Mouse (Mus musculus) heart, embryonic 11.5 days (tissue): ENCODE data around the gene Pmvk. TPM values are rescaled to one million over a fixed set of nuclear protein-coding genes. Genes with fewer than 3 reads are reported as not detected.

Experiments used
- ATAC-seq: fragments of 200-750 bp; cut with Nextera tagmentation; replicated peaks from 2 replicates; pipeline ENCODE4 v1.8.0; 2017; ENCODE audit warnings: moderate library complexity; ENCODE audit not compliant: insufficient number of reproducible peaks, low FRiP score, low TSS enrichment
- H3K27ac ChIP-seq: fragments of 300-500 bp; sonication (generic); 2 replicates; pipeline ENCODE4 v1.5.1; 2014; ENCODE audit warnings: mild to moderate bottlenecking, low read depth, low read length
- H3K27me3 ChIP-seq: fragments of 300-500 bp; sonication (generic); 2 replicates; pipeline ENCODE4 v1.6.1; 2014; ENCODE audit warnings: mild to moderate bottlenecking, low read length, mixed read lengths; ENCODE audit not compliant: control insufficient read depth, insufficient read depth
- H3K36me3 ChIP-seq: fragments of 300-500 bp; sonication (generic); 2 replicates; pipeline ENCODE4 v1.6.1; 2014; ENCODE audit warnings: mild to moderate bottlenecking, low read length, moderate library complexity, mixed read lengths; ENCODE audit not compliant: control insufficient read depth, insufficient read depth
- H3K4me1 ChIP-seq: fragments of 300-500 bp; sonication (generic); 2 replicates; pipeline ENCODE4 v1.6.1; 2014; ENCODE audit warnings: low read length; ENCODE audit not compliant: control insufficient read depth, insufficient read depth
- H3K4me2 ChIP-seq: fragments of 300-500 bp; sonication (generic); 2 replicates; pipeline ENCODE4 v1.6.1; 2014; ENCODE audit warnings: mild to moderate bottlenecking, moderate library complexity
- H3K4me3 ChIP-seq: fragments of 300-500 bp; sonication (generic); 2 replicates; pipeline ENCODE4 v1.5.1; 2014; ENCODE audit warnings: low read depth, low read length
- H3K9ac ChIP-seq: fragments of 300-500 bp; sonication (generic); 2 replicates; pipeline ENCODE4 v1.6.1; 2014; ENCODE audit warnings: mild to moderate bottlenecking, low read depth, low read length, moderate library complexity
- H3K9me3 ChIP-seq: fragments of 300-500 bp; sonication (generic); replicated peaks from 2 replicates; pipeline ENCODE4 v1.6.1; 2016; ENCODE audit warnings: low read length; ENCODE audit not compliant: control insufficient read depth
- WGBS: fragments of 180-500 bp; shearing (Covaris S2); extraction: QIAGEN DNeasy Blood & Tissue Kit; methylation state at CpG from one replicate; pipeline ENCODE4 v1.1.7; 2014; ENCODE audit not compliant: insufficient replicate concordance; 5-methylcytosine and 5-hydroxymethylcytosine counted together
- polyA plus RNA-seq: library from polyadenylated mRNA; unstranded; fragments of >200 nt; fragmentation: Nextera tagmentation; extraction: Ambion mirVana; gene quantifications from 2 replicates; pipeline ENCODE4 v1.2.1, GENCODE M21; 2014

Gene Pmvk
- polyA plus RNA-seq, 1 experiment from 2014 or later = 50.4 TPM

DNA sequence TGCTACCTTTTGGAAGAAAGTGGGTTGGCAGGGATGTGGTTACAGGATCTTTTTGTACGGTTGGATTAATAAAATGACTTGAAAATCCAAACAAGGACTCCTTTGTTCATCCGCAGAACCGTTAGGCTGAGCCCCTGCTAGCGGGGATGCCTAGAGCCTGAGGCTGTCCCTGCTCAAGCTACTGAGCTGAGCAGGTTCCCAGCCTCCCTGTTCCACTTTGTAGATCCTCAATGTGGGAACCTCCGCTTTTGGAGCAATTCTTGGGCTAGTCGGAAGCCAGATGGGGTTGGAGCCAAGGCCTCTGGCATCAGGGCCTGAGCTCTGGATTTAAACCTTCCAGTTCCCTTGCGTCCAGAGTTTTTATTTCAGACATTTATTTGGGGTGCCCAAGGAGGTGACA lies 19.3 kb upstream of the Pmvk start:
- WGBS = 81% methylated on average over 7 of the region's 7 CpGs
- no peak overlapping the region for H3K9ac ChIP-seq
- peaks cover 13% of the 10 kb centered on the region for H3K36me3 ChIP-seq
- no peak overlapping the region for H3K4me2 ChIP-seq
- H3K9me3 ChIP-seq = no peaks in the 10 kb centered on the region
- H3K27ac ChIP-seq = no peak overlapping the region
- no peaks in the 10 kb centered on the region for H3K27me3 ChIP-seq
- H3K4me3 ChIP-seq = no peak overlapping the region
- no peak for ATAC-seq
- H3K4me1 ChIP-seq = peaks cover 21% of the 10 kb centered on the region

DNA sequence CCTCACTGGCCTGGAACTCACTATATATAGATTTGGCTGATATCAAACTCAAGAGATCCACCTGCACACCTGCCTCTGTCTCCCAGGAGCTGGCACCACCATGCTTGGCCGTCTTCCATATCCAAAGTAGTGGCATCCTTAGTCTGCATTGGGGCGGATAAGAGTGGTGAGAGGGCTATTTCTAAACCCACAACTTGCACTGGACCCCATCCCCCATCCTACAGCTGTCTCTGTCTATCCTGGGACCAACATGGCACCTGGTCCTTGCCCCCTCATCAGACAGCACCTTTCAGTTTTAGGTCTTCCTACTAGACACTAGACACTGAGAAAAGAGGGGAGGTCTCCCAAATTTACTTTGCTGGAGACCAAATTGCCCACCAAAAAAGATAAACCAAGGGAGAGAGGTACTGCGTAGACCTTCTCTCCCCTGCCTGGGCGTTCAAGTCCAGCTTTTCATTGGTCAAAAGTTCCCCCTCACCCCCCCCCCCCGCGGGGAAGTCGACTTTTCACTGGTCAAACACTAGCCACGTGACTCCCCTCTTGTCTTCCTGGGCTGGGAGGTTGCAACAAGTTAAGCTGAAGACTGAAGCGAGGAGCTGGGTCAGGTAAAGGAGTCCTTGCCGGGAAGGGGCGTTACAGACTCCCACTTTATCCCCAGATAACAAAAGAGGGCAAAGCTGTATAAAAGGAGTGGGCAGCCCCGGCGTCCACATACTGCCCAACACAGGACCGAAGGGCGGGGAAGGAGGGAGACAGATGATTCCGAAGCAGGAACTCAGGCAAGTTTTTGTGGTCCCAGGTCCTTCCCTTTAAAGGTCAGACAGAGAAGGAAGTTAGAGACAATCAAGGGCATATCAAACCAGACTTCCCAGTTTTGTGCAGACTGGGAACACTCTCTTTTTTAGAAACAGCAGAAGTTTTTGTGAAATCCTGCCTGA lies 17.9 kb upstream of the Pmvk start, which contains the start of gene Pbxip1:
TSS of gene Pbxip1 (plus strand) at position 531 of the 938 bp plus-strand sequence.
- Histone ChIP-seq H3K9me3 (no peaks in the 10 kb centered on the region), H3K4me3 (peak within 1 kb of the TSS; percentile 57), H3K27me3 (no peaks in the 10 kb centered on the region), H3K4me2 (peak within 1 kb of the TSS; percentile 72), H3K27ac (peak within 1 kb of the TSS; percentile 68), H3K36me3 (peaks cover 12% of the 10 kb centered on the region), H3K4me1 (peaks cover 15% of the 10 kb centered on the region), H3K9ac (peak within 1 kb of the TSS; percentile 78)
- ATAC-seq = peak; percentile 60
- WGBS = 5% methylated on average over 16 of the region's 16 CpGs

DNA sequence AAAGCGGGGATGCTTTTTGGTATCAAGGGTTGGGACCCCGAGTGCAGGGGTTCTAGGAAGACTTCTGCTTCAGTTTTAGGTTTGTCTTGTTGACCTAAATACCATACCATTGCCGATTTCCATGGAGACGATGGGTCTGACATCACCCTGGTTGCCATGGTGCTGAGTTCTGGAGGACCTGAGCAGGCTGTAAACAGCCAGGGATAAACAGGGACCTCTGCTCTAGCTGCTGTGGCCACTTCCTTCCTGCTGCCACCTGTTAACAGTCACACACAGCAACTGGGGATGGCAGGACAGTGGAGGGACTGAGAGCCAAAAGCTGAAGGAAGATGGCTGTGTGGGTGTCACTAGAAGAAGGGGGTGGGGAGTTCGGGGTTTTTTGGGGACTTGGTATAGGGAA lies 17.1 kb upstream of the Pmvk start:
- WGBS = 37% methylated on average over 5 of the region's 5 CpGs
- peak overlapping the region; percentile 68 for H3K27ac ChIP-seq
- peaks cover 12% of the 10 kb centered on the region; the same call in 1 of the 2 replicates for H3K4me1 ChIP-seq
- H3K36me3 ChIP-seq = peaks cover 10% of the 10 kb centered on the region
- H3K9ac ChIP-seq = peak overlapping the region; percentile 78
- H3K4me3 ChIP-seq = peak overlapping the region; percentile 57
- no peaks in the 10 kb centered on the region for H3K9me3 ChIP-seq
- peak overlapping the region; percentile 72 for H3K4me2 ChIP-seq
- no peak for ATAC-seq
- no peaks in the 10 kb centered on the region for H3K27me3 ChIP-seq

DNA sequence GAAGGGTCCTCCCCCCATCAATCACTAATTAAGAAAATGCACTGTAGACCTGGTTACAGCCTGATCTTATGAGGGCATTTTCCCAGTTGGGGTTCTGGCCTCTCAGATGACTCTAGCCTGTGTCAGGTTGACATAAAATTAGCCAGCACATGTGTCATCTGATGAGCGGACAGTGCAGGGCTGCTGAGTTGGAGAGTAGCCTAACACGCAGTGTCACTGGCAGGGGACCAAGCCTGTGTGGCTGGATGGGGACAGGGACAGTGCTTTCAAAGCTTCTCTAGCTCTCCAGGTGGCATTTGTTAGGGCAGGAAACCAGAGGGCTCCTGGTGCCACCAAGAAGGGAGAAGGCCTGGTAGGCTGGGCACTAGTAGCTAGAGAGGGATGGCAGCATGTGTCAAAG lies 13.7 kb upstream of the Pmvk start:
- Histone ChIP-seq H3K4me3 (no peak overlapping the region), H3K9me3 (no peaks in the 10 kb centered on the region), H3K27me3 (no peaks in the 10 kb centered on the region), H3K4me1 (peaks cover 12% of the 10 kb centered on the region; the same call in 1 of the 2 replicates), H3K4me2 (no peak overlapping the region), H3K27ac (no peak overlapping the region), H3K9ac (no peak overlapping the region), H3K36me3 (peaks cover 12% of the 10 kb centered on the region)
- no peak for ATAC-seq
- 86% methylated on average over 2 of the region's 2 CpGs for WGBS

DNA sequence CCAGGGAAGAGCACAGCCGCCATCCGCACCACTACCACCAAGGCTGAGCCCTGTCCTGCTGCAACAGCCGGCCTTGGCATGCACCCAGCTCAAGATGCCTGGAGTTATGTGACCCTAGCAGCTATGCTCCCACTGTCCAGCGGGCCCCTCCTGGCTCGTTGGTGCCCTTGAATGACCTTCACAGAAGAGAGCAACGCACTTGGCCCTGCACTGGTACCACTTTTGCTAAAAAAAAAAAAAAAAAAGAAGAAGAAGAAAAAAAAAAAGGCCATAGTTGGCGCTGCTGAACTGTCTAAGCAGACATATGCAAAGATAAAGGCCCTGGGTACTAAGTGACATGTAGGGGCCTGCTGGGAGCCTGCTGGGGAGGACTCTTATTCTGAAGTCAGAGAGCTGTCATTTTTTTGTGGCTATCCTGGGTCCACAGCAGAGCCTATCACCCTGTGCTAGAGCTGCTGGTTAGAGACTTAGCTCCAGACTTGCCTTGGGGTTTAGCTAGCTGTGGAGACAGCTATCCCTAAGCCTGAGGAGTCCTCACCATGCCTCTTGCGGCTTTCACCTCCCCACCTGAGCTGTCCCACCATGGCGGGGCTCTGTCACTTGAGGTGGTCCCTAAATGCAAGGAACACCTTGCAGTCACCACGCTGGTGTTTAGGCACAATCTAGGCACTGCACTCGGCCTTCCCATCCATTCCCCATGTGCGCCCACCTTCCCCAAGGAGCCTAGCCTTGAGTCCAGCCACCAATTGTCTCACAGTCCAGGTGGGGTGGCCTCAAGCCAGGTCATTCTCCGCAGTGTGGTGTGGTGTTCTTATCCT lies 5.4 kb upstream of the Pmvk start:
- H3K9ac ChIP-seq = 0 out of 2 replicates have a peak overlapping the region, but pooled peaks have one; percentile 16

DNA sequence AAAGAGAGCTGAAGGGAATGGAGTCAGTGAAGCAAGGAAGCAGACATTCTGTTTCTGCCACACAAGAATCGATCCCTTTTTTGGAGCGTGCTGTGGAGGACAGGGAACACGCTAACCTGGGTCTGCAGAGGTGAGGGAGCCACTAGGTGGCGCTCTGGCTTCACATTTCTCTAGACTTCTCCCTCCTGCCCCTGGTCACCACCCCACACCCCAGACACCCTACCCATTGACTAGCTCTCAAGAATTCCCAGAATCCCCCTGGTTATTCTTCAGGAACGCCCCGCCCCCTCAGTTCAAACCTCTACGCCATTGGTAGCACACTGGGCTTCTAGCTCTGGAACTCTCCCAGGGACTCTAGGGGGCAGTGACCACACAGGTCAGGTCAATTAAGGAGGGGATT lies 4.8 kb upstream of the Pmvk start:
- WGBS = 41% methylated on average over 7 of the region's 7 CpGs
- Histone ChIP-seq H3K9me3 (no peaks in the 10 kb centered on the region), H3K36me3 (peaks cover 8% of the 10 kb centered on the region), H3K4me3 (no peak overlapping the region), H3K4me1 (peaks cover 33% of the 10 kb centered on the region), H3K4me2 (peak overlapping the region; percentile 38), H3K9ac (no peak overlapping the region), H3K27ac (peak overlapping the region; percentile 80), H3K27me3 (no peaks in the 10 kb centered on the region)
- ATAC-seq = no peak; the same call in 1 of the 2 replicates

More for the DNA sequence above, 5.4 kb upstream of the Pmvk start:
- peak; percentile 55; the same call in 1 of the 2 replicates for ATAC-seq
- no peak overlapping the region for H3K4me3 ChIP-seq
- H3K27me3 ChIP-seq = no peaks in the 10 kb centered on the region
- peak overlapping the region; percentile 80 for H3K27ac ChIP-seq
- no peaks in the 10 kb centered on the region for H3K9me3 ChIP-seq
- peaks cover 33% of the 10 kb centered on the region for H3K4me1 ChIP-seq
- 43% methylated on average over 13 of the region's 13 CpGs for WGBS
- H3K36me3 ChIP-seq = peaks cover 8% of the 10 kb centered on the region
- peak overlapping the region; percentile 38 for H3K4me2 ChIP-seq

DNA sequence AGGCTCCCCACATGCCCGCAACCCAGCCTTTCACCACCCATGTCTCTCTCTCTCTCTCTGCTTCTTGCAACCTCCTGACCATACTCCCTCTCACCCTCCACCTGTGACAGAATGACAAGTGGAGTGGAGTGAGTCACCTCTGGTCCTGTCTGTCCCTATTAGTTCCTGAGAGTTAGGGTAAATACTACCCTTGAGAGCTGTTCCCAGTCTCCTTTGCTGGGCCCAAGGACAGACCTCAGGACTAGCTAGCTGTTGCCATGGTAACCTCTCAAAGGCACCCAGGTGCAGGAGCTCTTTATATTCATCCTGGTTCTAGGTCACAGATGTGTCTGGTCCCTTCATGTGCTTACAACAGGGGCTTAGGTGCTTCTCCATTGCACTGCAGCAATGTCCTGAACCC lies 2.4 kb upstream of the Pmvk start:
- Histone ChIP-seq H3K4me2 (no peak overlapping the region), H3K9ac (no peak overlapping the region), H3K36me3 (no peaks in the 10 kb centered on the region; the same call in 1 of the 2 replicates), H3K27me3 (no peaks in the 10 kb centered on the region), H3K4me3 (no peak overlapping the region), H3K9me3 (no peaks in the 10 kb centered on the region), H3K4me1 (peaks cover 35% of the 10 kb centered on the region), H3K27ac (0 out of 2 replicates have a peak overlapping the region, but pooled peaks have one; percentile 29)
- no peak for ATAC-seq
- whole genome bisulfite sequencing = 40% methylated on average over 1 of the region's 1 CpGs

DNA sequence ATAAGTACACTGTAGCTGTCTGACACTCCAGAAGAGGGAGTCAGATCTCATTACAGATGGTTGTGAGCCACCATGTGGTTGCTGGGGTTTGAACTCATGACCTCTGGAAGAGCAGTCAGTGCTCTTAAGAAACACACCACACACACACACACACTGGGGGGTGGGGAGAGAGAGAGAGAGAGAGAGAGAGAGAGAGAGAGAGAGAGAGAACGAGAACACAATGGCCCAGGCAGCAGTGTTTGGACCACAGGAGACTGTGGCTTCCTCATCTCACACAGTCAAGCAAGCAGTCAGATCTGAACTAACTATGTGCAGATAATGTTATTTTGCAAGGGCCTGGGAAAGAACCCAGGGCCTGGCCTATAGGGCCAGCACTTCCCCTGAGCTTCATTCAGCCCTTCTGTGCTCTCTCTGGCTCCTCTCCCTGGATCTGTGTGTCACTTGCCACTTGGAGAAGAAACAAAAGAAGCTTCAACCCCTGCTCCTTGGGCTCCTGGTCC lies 1.5 kb downstream of the Pmvk start:
- Histone ChIP-seq H3K4me1 (peaks cover 29% of the 10 kb centered on the region), H3K9me3 (no peaks in the 10 kb centered on the region), H3K9ac (no peak overlapping the region), H3K27me3 (no peaks in the 10 kb centered on the region), H3K27ac (no peak overlapping the region), H3K36me3 (no peaks in the 10 kb centered on the region), H3K4me3 (no peak overlapping the region), H3K4me2 (no peak overlapping the region)
- WGBS = 25% methylated on average over 1 of the region's 1 CpGs
- ATAC-seq = no peak
